Mouse (Mus musculus): ENCODE results near the gene Schip1.

Schip1 gene

DNA sequence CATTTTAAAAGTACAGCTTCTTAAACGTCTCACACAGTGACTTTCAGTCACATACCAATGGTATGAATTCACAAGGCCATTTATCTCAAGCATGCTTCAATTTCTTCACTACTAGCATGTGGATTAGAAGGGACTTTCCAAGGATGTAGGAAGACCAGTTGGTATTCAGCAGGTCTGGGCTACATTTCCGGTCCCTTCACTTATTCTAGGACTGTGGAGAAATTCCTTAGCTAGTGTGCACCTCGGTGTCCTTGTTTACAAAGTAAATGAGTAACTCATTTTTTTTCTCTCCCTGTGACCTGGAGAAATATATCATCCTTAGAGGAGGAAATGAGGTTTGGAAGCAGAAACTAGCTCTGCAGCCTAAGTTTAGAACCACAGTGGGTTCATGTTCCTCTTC, 405.5 kb downstream of the Schip1 start:
- DNase-seq (ENCODE audit: low read depth, low spot score): no peak

DNA sequence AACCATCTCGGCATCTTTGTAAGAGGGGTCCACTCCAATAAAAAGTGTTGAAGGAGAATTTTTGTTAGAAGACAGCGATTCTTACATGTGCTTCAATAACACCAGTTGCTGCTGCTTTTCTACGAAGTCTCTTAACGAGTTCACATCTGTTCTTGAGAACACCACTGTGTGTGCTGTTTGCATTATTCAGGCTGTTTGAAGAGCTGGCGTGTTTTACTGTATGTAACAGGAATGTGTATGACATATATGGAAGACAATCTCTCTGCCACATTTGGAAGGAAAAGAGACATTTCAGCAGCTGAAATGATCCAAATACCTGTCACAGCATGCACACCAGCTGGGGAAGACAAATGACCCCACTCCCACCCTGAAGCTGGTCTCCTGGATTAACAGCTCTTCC, 406.0 kb downstream of the Schip1 start:
- no peak for DNase-seq (ENCODE audit: low read depth, low spot score)

DNA sequence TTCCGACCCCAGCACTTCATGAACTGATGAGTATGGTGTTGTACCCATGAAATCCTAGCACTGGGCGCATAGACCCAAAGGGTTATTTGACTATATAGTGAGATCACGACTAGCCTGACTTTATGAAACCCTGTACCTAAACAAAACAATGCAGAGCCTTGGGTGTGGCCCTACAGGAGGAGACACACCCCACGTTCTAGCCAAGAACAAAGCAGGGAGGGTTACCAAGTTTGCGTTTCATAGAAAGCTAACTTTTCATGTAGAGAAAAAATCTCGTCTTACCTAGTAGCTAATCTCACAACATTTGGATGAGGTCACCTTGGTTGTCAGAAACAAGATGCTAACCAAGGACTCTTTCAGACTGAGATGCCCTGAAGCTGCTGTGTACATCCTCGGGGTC, 411.7 kb downstream of the Schip1 start:
- DNase-seq (ENCODE audit: low read depth, low spot score): no peak

DNA sequence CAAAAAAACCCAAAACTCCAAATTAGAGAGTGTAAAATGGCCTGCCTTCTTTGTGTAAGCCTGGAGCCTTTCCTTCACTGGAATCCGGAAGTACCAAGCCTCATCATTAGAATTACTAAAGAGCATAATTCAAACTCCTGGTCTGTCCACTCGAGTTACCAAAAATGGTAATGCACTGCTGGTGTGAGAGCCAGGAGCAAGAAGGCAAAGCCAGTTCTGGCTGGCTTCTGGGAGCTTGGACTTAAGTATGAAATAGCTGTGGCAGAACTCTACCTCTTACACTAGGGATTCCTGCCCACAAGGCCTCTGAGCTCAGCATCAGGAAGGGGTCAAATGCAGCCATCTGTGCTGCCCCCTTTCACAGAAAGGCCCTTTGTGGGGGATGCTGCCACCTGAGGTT, 412.9 kb downstream of the Schip1 start:
- DNase-seq (ENCODE audit: low read depth, low spot score): no peak

DNA sequence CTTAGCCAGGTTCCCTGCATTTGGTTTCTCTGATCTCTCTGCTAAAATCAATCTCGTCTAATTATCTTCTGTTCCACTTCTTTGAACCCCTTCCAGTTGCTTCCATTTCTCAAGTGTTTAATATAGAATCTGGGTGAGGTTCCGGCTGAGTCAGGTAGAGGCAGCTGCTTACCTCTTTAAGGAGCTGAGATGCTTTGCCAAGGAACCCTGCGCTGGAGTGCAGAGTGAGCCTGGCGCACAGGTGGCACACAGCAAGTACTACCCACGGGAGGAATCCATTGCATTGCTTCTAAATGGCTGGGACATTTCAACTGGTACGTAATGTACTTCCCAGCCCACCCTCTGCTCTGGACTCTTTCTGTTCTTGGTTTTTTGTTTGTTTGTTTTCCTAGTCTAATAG, 414.7 kb downstream of the Schip1 start:
- no peak for DNase-seq (ENCODE audit: low read depth, low spot score)

DNA sequence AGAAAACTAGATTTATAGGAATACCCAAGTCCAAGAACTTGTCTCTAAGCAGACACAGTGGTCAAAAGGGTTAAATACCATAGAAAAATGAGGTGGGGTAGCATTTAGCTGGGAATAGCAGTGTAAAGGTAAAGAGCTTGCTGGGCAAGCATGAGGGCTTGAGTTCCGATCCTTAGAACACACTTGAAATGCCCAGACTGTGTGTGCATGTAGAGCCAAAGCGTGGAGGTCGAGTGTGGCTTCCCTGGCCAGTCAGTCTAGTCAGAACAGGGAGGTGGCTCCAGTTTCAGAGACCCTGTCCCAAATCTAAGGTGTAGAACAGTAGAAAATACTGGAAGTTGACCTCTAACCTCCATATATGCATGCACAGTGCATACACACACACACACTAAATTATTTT, 418.9 kb downstream of the Schip1 start:
- no peak for DNase-seq (ENCODE audit: low read depth, low spot score)

DNA sequence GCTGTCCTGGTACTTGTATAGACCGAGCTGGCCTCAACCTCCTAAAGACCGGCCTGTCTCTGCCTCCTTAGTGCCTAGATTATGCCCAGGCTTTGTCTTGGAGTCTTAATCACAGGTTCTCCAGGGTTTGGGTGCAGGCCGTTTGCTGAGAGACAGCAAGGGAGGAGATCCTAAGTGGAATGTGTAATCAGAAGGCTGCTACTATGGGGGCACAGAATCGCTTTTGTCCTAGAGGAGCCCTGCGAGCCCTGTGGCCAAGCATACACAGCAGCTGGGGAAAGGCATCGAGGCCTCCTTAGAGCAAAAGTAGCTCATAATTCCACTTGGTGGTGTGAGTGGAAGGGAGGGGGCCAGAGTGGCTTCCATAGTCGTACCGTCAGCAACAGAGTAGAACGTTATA, 419.4 kb downstream of the Schip1 start:
- no peak for DNase-seq (ENCODE audit: low read depth, low spot score)

DNA sequence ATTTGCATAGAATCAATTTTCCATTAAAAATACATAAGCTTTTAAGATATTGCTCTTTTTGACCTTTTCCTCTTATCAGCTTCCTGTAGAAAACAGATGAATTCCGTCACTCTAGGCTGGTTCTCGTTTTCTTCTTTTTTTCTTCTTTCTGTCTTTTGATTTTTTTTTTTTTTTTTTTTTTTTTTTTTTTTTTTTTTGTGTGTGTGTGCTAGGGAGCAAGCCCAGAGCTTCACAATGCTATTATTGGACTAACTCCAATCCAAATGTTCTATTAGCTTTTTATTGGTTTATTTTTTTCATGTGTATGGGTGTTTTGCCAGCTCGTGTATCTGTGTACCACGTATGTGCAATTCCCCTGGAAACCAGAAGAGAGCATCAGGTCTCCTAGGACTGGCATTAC, 420.0 kb downstream of the Schip1 start:
- DNase-seq (ENCODE audit: low read depth, low spot score): no peak

DNA sequence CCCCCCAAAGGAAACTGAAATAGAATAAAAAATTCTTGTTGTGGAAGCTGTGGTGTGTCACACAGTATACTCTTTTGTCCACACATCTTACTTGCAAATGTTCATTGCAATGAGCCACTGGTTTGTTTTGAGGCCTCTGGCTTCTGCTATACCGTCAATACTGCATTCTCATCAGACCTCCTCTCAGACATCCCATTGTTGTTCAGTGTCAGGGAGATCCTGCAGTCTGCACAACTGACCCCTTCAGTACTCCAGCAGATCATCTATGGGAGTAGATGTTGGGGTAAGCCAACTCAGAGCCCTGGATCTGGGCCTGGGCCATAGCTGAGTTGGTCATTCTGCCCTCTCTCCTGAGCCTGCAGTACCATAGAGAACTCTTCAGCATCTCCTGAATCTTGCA, 423.0 kb downstream of the Schip1 start:
- no peak for DNase-seq (ENCODE audit: low read depth, low spot score)

DNA sequence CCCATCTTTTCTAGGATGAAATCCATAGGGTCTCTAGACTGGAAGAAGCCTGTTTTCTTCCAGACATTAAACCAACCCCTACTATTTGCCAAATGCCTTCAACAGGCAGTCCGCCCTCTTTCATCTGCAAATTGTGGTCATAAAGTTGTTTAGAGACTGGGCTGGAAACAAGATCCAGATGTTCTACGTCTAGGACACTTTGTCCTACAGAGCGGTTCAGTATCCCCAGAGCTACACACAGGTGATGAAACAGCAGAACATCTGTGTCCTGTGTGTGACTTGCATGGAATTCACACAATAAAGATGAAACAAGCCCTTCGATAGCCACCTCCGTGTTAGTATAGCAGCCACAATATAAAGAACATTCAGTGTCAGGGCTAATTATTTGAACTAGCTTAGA, 423.7 kb downstream of the Schip1 start:
- no peak for DNase-seq (ENCODE audit: low read depth, low spot score)

DNA sequence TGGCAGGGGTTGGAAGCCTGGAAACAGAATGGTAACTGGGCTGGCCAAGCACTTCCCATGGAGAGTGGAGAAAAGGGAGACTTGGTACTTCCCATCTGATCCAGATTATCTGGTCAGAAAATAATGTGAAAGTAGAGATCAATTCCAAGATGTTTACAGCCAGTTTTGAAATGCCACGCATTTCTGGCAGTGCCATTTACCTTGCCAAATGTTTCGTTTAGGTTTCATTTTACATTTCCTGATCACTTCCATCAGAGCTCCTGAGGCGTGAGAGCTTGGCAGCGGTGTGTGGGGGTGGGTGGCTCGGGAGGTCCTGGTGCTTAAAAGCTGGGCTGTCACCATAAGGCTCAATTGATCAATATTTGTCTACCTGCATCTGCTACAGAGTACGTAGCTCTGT, 426.9 kb downstream of the Schip1 start:
- no peak for DNase-seq (ENCODE audit: low read depth, low spot score)

DNA sequence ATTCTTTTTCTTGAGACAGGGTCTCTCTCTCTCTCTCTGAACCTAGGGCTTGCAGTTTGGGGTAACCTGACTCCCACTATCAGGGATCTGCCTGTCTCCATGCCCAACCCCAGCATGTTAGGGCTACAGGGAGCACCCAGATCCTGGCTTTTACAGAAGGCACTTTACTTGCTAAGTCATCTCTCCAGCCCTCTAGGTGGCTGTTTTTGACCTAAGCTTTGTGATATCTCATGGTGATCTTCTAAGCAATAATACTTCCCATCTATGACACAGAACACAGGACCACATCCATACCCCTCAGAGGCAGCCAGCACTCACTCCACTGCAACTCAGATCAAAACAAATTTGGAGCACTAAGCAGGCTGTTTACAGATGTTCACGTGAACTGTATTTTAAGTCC, 427.5 kb downstream of the Schip1 start:
- DNase-seq (ENCODE audit: low read depth, low spot score): no peak

DNA sequence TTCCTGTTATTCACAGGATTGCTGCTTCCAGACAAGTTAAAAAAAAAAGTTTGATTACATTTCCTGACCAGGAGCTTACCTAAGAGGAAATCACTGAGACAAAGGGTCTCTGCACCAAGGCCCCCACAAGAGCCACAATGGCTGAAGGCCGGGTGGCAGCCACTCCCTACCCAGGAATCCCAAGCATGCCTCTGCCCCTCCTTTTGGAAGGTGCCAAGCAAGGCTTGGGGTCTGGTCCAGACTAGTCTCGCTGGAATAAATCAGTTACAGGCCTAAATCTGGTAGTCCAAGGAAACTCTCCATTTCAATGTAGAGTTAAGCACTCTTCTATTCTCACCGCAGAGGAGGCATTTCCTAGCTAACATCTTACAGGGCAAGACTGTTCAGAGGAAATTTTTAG, 427.9 kb downstream of the Schip1 start:
- no peak for DNase-seq (ENCODE audit: low read depth, low spot score)

DNA sequence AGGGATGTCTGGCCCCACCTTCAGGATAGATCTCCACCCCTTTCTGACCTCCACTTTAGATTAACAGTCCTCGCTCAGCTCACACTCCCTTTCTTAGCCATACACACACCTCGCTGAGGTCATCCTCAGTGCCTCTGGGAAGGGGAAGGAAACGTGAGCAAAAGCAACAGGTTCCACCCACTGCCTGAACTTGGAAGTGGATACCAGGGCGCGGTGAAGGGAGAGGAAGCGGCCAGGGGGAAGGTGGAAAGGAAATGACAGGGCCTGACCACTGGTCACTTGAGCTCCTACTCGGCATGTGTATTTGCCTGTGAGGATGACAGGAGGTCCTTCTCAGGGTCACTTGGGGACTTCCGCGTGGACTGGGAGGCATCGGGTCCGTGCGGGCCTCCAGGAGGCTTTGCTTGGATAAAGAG, 428.6 kb downstream of the Schip1 start:
- DNase-seq (ENCODE audit: low read depth, low spot score): no peak

DNA sequence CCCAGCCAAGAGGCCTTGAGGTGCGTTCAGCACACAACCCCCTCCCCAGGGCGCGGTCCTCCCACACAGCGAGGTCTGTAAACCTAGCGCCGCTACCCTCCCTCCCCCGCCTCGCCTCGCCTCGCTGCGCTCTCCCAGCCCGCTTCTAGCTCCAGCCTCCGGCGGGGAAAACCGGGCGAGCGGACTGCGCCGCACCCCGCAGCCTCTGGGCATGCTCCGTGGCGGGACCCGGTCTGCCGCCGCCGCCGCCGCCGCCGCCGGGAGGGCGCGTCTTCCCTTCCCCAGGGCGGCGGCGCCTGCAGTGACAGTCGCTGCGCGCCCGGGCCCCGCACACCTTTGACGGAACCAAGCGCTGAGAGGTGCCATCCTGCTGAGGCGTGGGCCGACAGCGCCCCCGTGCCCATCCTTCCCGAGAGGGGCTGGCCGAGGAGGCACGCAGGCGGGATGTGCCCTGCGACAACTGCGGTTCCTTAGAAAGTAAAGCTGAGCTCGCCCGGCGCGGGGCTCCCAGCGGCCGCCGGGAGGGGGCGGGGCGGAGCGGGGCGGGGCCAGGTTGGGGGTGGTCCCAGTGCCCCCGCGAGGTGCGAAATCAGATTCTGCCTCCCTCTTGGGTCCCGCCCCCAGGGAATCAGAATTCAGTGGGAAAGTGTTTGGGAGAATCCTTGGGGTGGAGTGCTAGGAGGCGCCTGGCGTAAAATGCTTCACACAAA, 429.1 kb downstream of the Schip1 start:
- DNase-seq (ENCODE audit: low read depth, low spot score): no peak

DNA sequence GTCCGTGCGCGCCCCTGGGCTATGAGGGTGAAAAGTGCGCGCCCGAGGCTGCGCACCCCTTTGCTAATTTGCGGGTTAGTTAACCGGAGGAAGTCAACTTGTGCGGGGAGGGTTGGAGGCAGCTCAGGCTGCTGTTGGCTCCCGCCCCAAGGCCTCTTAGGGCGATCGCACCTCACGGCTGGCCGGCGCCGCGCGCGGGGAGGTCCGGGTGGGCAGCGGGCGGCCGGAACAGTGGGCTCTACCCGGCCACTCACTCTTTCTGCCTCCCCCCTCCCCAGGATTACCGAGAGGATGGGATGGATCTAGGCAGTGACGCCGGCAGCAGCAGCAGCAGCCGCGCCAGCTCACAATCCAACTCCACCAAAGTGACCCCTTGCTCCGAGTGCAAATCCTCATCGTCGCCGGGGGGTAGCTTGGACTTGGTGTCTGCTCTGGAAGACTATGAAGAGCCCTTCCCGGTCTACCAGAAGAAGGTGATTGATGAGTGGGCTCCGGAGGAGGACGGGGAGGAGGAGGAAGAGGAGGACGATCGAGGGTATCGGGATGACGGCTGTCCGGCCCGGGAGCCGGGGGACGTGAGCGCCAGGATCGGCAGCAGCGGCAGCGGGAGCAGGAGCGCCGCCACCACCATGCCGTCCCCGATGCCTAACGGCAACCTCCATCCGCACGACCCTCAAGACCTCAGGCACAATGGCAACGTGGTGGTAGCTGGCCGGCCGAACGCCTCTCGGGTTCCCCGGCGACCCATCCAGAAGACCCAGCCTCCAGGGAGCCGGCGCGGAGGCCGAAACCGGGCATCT, 429.9 kb downstream of the Schip1 start:
- no peak for DNase-seq (ENCODE audit: low read depth, low spot score)

DNA sequence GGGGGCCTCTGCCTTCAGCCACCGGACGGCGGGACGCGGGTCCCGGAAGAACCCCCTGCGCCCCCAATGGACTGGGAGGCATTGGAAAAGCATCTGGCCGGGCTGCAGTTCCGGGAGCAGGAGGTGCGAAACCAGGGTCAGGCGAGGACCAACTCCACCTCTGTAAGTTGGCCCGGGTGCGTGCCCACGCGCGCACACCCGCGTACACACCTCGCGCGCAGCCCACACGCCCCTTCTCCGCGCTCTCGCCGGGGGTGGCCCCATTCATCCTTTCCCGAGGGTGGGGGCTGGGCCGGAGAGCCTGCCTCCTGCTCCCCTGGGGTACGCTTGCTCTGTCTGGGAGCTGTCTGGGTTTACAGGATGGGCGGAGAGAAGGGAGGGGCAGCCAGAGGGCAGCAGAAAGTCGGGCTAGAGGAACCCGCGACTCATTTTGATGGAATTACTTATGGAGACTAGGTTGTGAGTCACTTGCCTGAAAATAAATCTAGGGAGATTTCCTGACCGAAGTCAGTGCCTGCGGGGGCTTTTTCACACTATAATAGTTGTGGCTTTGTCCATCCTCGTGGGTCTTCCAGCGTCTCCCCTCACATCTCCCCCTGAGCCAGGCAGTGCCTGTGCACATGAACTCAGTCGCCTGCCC, 430.6 kb downstream of the Schip1 start:
- DNase-seq (ENCODE audit: low read depth, low spot score): no peak

DNA sequence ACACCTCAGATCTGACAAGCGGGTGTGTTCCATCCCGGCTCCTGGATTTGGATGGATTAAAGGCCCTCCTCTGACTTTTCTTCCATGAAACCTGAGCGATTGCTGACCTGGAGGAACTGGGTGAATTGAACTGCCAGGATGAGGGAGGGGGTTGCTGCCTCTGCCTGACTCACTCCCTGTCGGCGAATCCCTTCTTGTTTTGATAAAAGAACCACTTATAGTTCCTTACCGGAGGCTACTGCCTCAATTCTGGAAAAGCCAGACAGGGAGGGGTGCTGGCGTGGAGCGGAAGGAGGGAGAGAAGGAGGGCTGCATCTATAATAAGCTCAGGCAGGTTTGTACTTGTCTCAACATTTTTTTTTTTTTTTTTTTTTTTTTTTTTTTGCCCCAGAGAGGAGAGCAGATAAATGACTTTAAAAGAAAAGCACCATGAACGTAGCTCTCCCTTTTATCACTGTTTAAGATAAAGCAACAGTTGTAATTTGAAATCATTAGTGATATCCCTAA, 431.2 kb downstream of the Schip1 start:
- DNase-seq (ENCODE audit: low read depth, low spot score): no peak

DNA sequence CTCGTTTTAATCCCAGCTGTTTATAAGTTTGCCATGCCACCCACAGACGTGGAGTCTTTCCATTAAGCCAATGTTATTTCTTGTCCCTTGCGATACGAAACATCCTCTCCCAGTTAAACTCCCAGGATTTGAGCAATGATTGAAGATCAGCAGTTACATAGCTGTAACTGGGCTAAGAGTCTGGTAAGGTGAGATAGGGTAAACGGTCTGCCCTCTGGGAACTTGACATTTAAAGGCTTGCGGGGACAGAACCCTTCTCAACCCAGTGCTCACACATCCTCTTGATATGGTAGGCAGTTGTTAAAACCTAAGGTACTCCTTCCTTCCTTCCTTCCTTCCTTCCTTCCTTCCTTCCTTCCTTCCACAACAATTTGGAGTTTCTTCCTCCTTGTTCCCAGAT, 431.9 kb downstream of the Schip1 start:
- DNase-seq (ENCODE audit: low read depth, low spot score): no peak

DNA sequence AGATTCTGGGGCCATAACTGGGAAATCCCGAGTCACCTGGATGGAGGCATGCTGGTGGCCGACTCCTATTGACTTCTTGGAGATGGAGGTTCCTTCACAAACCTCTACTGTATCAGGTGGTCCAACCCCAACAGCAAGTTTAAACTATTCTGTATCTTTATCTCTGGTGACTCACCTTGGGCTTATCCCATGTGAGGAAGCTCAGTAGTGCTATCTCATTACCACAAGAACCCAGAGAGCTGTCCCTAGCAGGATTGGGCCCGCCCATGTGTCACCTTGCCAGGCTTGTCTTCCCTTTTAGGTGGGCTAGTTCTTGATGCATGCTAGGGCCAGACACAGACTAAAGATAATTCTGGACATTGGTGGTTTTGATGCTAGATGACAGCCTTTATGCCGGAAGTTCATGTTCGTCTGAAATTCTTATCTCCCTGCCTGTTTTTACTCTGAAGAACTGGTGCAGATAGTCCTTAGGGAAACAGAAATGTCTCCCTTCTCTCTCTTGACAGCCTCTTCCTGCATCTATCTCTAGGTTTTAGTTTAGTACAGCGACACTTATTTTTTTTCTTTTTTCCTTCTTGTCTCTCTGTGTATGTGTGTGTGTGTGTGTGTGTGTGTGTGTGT, 435.0 kb downstream of the Schip1 start:
- DNase-seq (ENCODE audit: low read depth, low spot score): no peak

DNA sequence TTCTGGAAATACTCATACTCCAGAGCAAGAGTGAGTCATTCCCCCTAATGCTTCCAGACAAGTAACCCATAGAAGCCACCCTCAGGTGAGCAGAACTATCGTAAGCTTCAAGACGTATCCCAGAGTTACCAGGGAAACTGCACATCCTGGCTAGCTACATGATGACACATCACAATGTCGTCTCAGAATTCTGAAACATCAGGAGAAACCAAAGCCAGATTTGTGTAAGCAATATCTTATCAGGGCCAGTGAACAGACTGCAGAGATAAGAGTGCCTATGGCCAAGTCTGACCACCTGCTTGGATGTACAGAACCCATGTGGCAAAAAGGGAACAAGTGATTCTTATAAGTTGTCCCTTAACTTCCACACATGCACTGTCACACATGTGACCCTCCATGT, 440.2 kb downstream of the Schip1 start:
- no peak for DNase-seq (ENCODE audit: low read depth, low spot score)

DNA sequence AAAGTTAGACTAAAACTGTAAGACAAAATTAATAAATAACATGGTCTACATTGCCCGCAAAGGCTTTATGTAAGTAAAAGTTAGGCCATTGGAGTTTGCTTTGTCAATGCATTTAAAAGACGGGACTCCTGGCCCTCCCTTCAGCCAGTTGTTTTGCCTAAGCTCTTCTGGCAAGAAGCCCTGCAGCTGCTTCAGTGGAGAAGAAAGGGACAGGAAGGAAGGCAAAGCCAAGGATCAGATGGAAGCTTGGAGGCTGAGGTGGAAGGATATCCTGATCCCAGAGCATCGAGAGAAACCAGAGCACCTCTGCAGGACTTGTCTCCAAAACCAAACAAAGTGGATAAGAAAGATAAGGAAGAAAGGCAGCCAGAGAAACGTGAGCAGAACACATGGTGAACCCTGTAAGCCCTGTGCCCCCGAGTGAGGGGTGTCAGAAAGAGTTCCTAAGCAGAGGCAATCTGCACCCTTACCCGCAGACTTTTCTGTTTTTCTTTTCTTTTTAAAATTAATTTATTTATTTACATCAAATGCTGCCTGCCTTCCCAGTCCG, 442.2 kb downstream of the Schip1 start:
- no peak for DNase-seq (ENCODE audit: low read depth, low spot score)
